Mouse (Mus musculus) adrenal gland, postnatal 14 days (tissue): ENCODE data around the gene Spef2. TPM values are rescaled to one million over a fixed set of nuclear protein-coding genes. Genes with fewer than 3 reads are reported as not detected.

Experiments used
- DNase-seq: peaks from one replicate; pipeline ENCODE4 v3.0.0; 2021; ENCODE audit warnings: mixed read lengths
- total RNA-seq: library from RNA; stranded (reverse); gene quantifications from 2 replicates; pipeline ENCODE4 v1.2.3, GENCODE M21; 2021

The Spef2 gene
- total RNA-seq, 1 experiment from 2014 or later, result 0.30 TPM

DNA sequence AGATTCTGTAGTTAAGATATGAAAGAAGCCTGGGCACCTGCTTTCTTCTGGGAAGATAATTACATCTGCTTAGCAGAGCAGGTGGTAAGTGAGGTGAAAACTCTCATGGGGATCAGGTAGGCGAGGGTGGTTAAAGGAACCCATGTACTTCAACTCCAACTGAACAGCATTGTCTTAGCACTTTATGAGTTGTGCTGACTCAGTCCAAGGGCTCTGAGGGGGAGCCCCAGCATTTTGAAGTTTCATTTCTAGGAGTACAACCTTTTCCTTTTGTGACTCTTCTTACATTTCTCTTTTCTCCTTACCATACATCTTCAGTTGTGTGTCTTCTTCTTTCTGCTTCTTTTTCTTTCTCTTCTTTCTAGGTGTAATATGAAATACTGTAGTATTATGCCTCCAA lies 213.5 kb downstream of the Spef2 start:
- DNase-seq, result no peak

DNA sequence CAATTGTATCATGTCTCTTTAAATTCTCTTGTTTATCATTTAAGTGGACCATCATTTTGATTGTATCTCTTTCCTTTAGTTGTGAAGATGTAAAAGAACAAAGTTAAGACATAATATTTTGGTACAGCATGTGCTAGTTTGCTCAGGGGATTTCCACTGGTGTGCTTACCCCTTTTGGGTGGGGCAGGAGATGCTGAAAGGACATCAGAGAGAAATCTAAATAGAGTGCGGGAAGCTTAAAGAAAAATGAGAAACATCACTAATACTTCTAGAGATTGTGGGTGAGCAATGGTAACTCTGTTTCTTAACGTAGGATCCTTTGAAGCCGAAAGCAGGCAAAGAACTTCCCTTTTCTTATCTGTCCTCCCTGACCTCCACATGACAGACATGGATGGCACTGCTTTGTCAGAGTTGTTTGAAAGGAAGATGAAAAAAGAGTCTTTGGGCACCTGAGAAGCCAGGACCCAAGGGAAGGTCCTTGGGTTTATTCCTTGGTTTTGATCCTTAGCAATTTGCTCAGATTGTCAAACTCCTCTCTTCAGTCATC lies 215.2 kb downstream of the Spef2 start:
- no peak for DNase-seq

DNA sequence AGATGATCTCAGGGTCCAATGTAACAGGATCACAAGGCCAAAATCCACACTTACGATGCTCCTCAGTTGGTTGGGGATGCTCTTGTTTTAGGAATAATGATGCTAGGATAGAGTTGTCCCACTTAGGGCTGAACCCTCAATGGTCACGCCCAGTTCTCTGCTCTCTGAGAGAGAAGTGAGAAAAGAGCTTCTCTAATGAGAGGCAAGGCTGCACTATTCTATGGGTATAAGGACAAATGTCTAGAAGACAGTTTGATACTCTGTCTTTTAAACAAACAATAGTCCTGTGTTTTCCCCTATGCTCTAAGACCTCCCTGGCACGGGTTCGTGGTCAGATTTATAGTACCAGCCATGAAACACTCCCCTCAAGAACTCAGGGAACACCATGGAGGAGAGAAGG lies 218.6 kb downstream of the Spef2 start, which contains the start of gene Il7r:
Gene Il7r, minus strand, starts transcription at position 101 of the 400 bp plus-strand sequence.
- DNase-seq, result no peak

DNA sequence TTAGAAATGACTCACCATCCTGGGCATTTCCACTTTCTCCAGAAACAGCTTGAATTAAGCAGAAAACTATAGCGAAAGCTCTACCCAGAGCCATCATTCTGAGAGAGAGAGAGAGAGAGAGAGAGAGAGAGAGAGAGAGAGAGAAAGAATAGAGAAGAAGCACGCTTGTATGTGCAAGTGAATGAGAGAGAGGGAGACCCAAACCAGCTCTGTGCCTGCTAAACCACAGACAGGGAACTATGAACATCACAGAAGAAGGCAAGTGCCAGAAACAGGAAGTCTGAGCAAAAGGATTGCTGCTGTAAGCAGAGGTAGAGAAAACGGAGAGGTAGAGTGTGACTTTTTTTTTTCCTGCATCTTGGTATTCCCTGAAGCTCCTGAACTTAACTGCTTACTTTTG lies 219.0 kb downstream of the Spef2 start:
- DNase-seq, result no peak

Other genes starting within 250 kb of the Spef2 start
- 1.3 and 10.8 TPM in 2 replicates for gene Il7r, start 218.7 kb downstream of the Spef2 start, total RNA-seq